Mouse (Mus musculus) heart, embryonic 14.5 days (tissue): ENCODE results near the gene Btbd1. TPM values are rescaled to one million over a fixed set of nuclear protein-coding genes. Genes with fewer than 3 reads are reported as not detected.

ENCODE experiments used
- ATAC-seq: fragments of 200-750 bp; cut with Nextera tagmentation; 2 replicates; pipeline ENCODE4 v1.8.0; 2017; ENCODE audit warnings: low read depth, moderate TSS enrichment; ENCODE audit not compliant: insufficient number of reproducible peaks, insufficient read depth, low FRiP score
- H3K27ac ChIP-seq, 2 experiments: fragments of 200-500 bp in 1 of 2; fragments of 300-500 bp in 1 of 2; sonication (generic) in 1 of 2; replicated peaks in 1 of 2; 2 replicates each; pipeline ENCODE4 v1.5.1; 2012 to 2014; ENCODE audit warnings: low read depth in 2 of 2, low read length in 2 of 2, control low read depth in 1 of 2, mild to moderate bottlenecking in 1 of 2, mixed read lengths in 1 of 2; ENCODE audit not compliant: control insufficient read depth in 1 of 2, insufficient read depth in 1 of 2
- H3K27me3 ChIP-seq: fragments of 300-500 bp; sonication (generic); 2 replicates; pipeline ENCODE4 v1.6.1; 2014; ENCODE audit warnings: mild to moderate bottlenecking, low read length, control low read depth; ENCODE audit not compliant: control insufficient read depth, insufficient read depth
- H3K36me3 ChIP-seq: fragments of 300-500 bp; sonication (generic); 2 replicates; pipeline ENCODE4 v1.6.1; 2014; ENCODE audit warnings: mild to moderate bottlenecking, control low read depth, low read length, mixed read lengths; ENCODE audit not compliant: control insufficient read depth, insufficient read depth
- H3K4me1 ChIP-seq, 2 experiments: fragments of 200-500 bp in 1 of 2; fragments of 300-500 bp in 1 of 2; sonication (generic) in 1 of 2; 2 replicates each; pipeline ENCODE4 v1.6.1; 2012 to 2014; ENCODE audit warnings: low read length in 2 of 2, control low read depth in 1 of 2, mixed read lengths in 1 of 2; ENCODE audit not compliant: control insufficient read depth in 2 of 2, insufficient read depth in 2 of 2
- H3K4me2 ChIP-seq: fragments of 300-500 bp; sonication (generic); 2 replicates; pipeline ENCODE4 v1.6.1; 2014; ENCODE audit warnings: mild to moderate bottlenecking, low read length
- H3K4me3 ChIP-seq, 2 experiments: fragments of 200-500 bp in 1 of 2; fragments of 300-500 bp in 1 of 2; sonication (generic) in 1 of 2; 2 replicates each; pipeline ENCODE4 v1.5.1; 2012 to 2014; ENCODE audit warnings: low read length in 2 of 2, mild to moderate bottlenecking in 2 of 2, control low read depth in 1 of 2, low read depth in 1 of 2, moderate library complexity in 1 of 2; ENCODE audit not compliant: control insufficient read depth in 1 of 2, insufficient read depth in 1 of 2
- H3K9ac ChIP-seq: fragments of 300-500 bp; sonication (generic); 2 replicates; pipeline ENCODE4 v1.6.1; 2014; ENCODE audit warnings: mild to moderate bottlenecking, low read length
- H3K9me3 ChIP-seq: fragments of 300-500 bp; sonication (generic); 2 replicates; pipeline ENCODE4 v1.6.1; 2016; ENCODE audit warnings: low read length, control low read depth; ENCODE audit not compliant: control insufficient read depth
- WGBS: fragments of 180-500 bp; shearing (Covaris S2); extraction: QIAGEN DNeasy Blood & Tissue Kit; methylation state at CpG from one replicate; pipeline ENCODE4 v1.1.7; 2014; 5-methylcytosine and 5-hydroxymethylcytosine counted together
- polyA plus RNA-seq: library from polyadenylated mRNA; unstranded; fragments of >200 nt; fragmentation: Nextera tagmentation; extraction: Ambion mirVana; gene quantifications from 2 replicates; pipeline ENCODE4 v1.2.1, GENCODE M21; 2014

Gene Btbd1
- polyA plus RNA-seq, 1 experiment from 2014 or later: 130 TPM

DNA sequence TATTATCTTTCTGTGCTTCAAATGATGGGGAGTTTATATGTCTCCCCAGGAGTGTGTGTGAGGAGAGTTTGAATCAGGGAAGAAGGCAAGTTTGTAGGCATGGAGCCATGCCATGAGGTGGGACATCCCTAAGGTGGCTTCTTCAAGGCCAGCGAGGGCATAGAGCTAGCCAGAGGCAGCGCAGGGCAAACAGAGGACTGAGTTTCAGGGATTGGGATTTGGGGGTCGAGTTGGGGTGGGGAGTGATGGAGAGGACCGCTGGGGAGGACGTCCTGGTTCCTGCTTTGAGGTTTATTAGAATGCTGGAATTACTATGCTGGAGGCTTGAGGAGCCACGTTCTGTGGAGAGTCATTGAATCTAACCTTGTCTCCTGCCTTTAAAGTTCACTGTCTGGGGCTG lies 36.7 kb upstream of the Btbd1 start:
- no peak overlapping the region for H3K4me2 ChIP-seq
- no peak overlapping the region for H3K27ac ChIP-seq
- H3K27me3 ChIP-seq: no peaks in the 10 kb centered on the region
- no peak for ATAC-seq
- WGBS: 90% methylated on average over 6 of the region's 6 CpGs
- H3K9ac ChIP-seq: no peak overlapping the region
- no peaks in the 10 kb centered on the region for H3K9me3 ChIP-seq
- no peak overlapping the region for H3K4me3 ChIP-seq
- peaks cover 8 to 16% of the 10 kb centered on the region in 2 experiments for H3K4me1 ChIP-seq
- H3K36me3 ChIP-seq: peaks cover 25% of the 10 kb centered on the region

DNA sequence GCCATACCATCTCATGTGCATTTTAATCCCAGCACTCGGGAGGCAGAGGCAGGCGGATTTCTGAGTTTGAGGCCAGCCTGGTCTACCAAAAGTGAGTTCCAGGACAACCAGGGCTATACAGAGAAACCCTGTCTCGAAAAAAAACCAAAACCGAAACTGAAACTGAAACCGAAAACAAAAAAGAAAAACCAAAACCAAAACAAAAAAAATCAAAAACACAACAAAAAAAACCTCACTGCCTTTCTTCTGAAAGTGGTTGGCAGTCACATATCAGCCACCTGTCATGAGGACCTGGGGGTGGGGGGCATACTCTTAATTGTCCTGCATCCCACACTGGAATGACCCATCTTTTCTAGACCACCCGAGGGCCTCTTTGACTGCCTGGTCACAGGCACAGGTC lies 35.3 kb upstream of the Btbd1 start:
- no peaks in the 10 kb centered on the region for H3K27me3 ChIP-seq
- H3K27ac ChIP-seq: no peak overlapping the region
- H3K4me3 ChIP-seq: no peak overlapping the region
- peaks cover 20% of the 10 kb centered on the region for H3K36me3 ChIP-seq
- no peak overlapping the region for H3K9ac ChIP-seq
- H3K4me1 ChIP-seq: peaks cover 17 to 23% of the 10 kb centered on the region in 2 experiments
- no peak overlapping the region for H3K4me2 ChIP-seq
- ATAC-seq: no peak
- 88% methylated on average over 6 of the region's 6 CpGs for WGBS
- no peaks in the 10 kb centered on the region for H3K9me3 ChIP-seq

- H3K9ac ChIP-seq: no peak overlapping the region
- no peaks in the 10 kb centered on the region for H3K27me3 ChIP-seq
- H3K27ac ChIP-seq: peak overlapping the region; percentile 57 to 64
- H3K4me1 ChIP-seq: peaks cover 24 to 27% of the 10 kb centered on the region in 2 experiments
- 0 out of 2 replicates have a peak overlapping the region, but pooled peaks have one; percentile 4 for H3K4me2 ChIP-seq
- ATAC-seq: peak; percentile 16; the same call in 1 of the 2 replicates
- no peak overlapping the region for H3K4me3 ChIP-seq
- peaks cover 13% of the 10 kb centered on the region; the same call in 1 of the 2 replicates for H3K36me3 ChIP-seq
- no peaks in the 10 kb centered on the region for H3K9me3 ChIP-seq
- 60% methylated on average over 24 of the region's 24 CpGs for WGBS
These were observed 33.7 kb upstream of the Btbd1 start for GRCm38 (mm10) chr7:81862587-81863583.

DNA sequence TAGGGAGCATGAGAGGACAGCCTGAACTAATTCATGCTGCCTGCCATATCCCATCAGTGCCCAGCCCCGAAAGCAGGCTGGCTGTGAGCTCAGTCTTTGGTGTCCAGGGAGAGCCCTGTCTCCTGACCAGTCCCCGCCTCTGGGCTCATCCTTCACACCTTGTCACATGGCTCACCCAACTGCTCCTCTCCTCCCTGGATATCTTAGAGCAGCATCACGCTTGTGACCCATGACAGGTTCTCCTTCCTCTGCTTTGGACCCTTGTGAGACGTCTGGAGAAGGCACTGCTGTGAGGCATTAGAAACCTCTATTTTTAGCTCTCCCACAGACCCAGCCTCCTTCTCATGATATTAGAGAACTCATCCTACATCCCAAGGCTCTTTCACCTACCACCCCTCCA lies 32.7 kb upstream of the Btbd1 start:
- H3K27ac ChIP-seq: peak overlapping the region in 1 of 2 experiments; percentile 64; a peak in 1 of 4 replicates
- ATAC-seq: no peak
- no peak overlapping the region for H3K4me2 ChIP-seq
- no peaks in the 10 kb centered on the region for H3K27me3 ChIP-seq
- H3K36me3 ChIP-seq: peaks cover 13% of the 10 kb centered on the region; the same call in 1 of the 2 replicates
- no peak overlapping the region for H3K9ac ChIP-seq
- H3K4me1 ChIP-seq: peaks cover 24 to 27% of the 10 kb centered on the region in 2 experiments
- H3K9me3 ChIP-seq: no peaks in the 10 kb centered on the region
- H3K4me3 ChIP-seq: no peak overlapping the region
- 55% methylated on average over 4 of the region's 4 CpGs for WGBS

DNA sequence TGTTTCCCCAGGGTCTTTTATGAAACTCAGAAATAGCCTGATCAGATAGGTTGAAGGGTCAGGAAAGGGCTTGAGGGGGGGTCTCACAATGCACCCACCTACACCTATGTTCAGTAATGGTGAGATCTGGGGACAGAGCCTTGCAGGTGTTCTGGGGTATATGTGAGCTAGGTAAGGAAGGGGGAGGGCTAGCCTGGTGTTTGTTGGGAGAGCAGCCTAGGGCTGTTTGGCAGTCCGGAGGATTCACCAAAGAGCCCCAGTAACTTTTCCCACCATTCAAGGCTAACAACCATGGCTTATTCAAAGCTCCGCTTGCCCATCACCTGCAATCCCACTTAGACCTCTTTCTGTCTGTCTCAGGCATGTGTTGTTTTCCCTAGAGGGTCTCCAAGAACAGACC lies 32.2 kb upstream of the Btbd1 start:
- H3K4me3 ChIP-seq: no peak overlapping the region
- no peak overlapping the region; a peak in 1 of 4 replicates for H3K27ac ChIP-seq
- WGBS: 97% methylated on average over 2 of the region's 2 CpGs
- peaks cover 24 to 27% of the 10 kb centered on the region in 2 experiments for H3K4me1 ChIP-seq
- peak overlapping the region; percentile 84; the same call in 1 of the 2 replicates for H3K4me2 ChIP-seq
- no peak for ATAC-seq
- H3K36me3 ChIP-seq: peaks cover 11% of the 10 kb centered on the region; the same call in 1 of the 2 replicates
- no peaks in the 10 kb centered on the region for H3K9me3 ChIP-seq
- H3K27me3 ChIP-seq: no peaks in the 10 kb centered on the region
- no peak overlapping the region for H3K9ac ChIP-seq

DNA sequence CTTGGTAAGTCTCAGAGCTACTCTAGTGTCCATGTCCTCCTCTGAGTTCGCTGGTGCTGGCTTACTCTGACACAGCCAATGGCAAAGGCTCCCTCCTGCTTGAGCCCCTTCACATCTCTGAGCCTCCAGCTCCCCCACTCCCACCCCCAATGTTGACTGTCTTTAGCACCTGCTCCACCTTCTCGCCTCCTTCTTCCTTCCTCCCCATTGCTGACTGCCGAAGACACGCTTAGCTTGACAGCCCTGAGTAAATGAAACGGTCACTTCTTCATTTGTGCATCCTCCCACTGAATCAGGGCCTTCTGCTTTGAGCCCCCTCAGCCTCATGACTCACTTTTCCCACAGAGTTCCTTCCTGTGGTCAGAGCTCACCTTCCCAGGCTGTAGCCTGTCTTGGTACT lies 31.8 kb upstream of the Btbd1 start:
- peaks cover 9% of the 10 kb centered on the region; the same call in 1 of the 2 replicates for H3K36me3 ChIP-seq
- no peaks in the 10 kb centered on the region for H3K27me3 ChIP-seq
- 67% methylated on average over 5 of the region's 5 CpGs for WGBS
- no peaks in the 10 kb centered on the region for H3K9me3 ChIP-seq
- H3K4me1 ChIP-seq: peaks cover 24 to 27% of the 10 kb centered on the region in 2 experiments
- peak overlapping the region; percentile 84 for H3K4me2 ChIP-seq
- H3K9ac ChIP-seq: no peak overlapping the region
- ATAC-seq: no peak
- no peak overlapping the region for H3K27ac ChIP-seq
- no peak overlapping the region for H3K4me3 ChIP-seq

GRCm38 (mm10) chr7:81860071-81860470 lies 30.8 kb upstream of the Btbd1 start:
- peak overlapping the region; percentile 84 for H3K4me2 ChIP-seq
- no peak for ATAC-seq
- no peaks in the 10 kb centered on the region for H3K9me3 ChIP-seq
- 38% methylated on average over 11 of the region's 11 CpGs for WGBS
- peak overlapping the region; percentile 76 to 83 for H3K4me3 ChIP-seq
- no peaks in the 10 kb centered on the region for H3K27me3 ChIP-seq
- H3K4me1 ChIP-seq: peaks cover 25 to 27% of the 10 kb centered on the region in 2 experiments
- H3K27ac ChIP-seq: peak overlapping the region; percentile 10 to 56; a peak in 2 of 4 replicates
- peak overlapping the region; percentile 80 for H3K9ac ChIP-seq
- 0 out of 2 replicates have a peak, but pooled peaks cover under 1% of the 10 kb centered on the region for H3K36me3 ChIP-seq
